Mouse (Mus musculus) kidney, adult 11 months (tissue): ENCODE measurements around the gene Tldc2.
A peak's percentile ranks its signal among the peaks of the same experiment; 100 is the strongest.

Experiments used
- DNase-seq: peaks from one replicate; pipeline ENCODE4 v3.0.0; 2022

Gene Tldc2

GRCm38 (mm10) chr2:157078793-157079700 lies 7.8 kb upstream of the Tldc2 start, which contains the start of gene Soga1:
Soga1 (minus strand) TSS chr2:157079254.
- peak; percentile 75 for DNase-seq

DNA sequence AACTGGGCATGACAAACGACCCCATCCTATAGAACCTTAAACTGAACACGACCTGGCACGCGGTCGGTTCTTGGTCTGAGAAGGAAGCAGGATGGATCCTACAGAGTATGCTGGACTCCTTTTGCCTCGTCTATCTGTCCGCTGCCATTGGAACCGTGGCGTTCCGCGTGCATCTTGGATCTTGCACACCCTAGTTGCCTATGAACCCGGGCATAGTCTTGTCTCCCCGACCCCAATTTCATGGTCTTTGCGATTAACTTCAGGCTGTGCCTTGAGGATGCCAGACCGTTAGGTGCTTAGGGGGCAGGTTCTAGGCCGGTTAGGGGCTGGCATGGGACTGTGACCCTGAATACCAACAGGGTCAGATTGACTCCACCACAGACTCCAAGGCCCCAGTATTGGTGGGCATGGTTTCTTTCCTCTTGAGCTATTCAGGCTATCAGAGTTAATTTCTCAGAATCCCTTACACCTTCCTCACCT lies 7.1 kb upstream of the Tldc2 start:
- DNase-seq = no peak

DNA sequence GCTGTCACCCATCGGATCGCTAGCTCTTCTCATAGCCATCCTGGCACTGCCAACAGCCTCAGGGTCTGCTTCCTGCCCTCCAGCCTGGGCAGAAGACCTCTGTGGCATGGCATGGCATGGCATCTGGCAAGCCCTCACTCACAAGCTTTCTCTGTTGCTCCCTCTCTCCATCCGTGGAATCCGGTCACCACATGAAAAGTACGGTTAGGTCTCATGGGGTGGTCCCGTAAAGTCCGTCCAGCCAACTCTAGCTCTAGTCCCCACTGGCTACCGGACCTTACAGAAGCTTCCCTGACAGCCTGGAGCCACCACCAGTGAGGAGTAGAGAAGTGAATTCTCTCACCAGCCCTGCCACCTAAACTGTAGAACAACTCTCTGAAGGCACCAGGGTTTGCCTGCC lies 5.5 kb upstream of the Tldc2 start:
- no peak for DNase-seq

GRCm38 (mm10) chr2:157081960-157082359 lies 4.9 kb upstream of the Tldc2 start:
- DNase-seq = no peak

DNA sequence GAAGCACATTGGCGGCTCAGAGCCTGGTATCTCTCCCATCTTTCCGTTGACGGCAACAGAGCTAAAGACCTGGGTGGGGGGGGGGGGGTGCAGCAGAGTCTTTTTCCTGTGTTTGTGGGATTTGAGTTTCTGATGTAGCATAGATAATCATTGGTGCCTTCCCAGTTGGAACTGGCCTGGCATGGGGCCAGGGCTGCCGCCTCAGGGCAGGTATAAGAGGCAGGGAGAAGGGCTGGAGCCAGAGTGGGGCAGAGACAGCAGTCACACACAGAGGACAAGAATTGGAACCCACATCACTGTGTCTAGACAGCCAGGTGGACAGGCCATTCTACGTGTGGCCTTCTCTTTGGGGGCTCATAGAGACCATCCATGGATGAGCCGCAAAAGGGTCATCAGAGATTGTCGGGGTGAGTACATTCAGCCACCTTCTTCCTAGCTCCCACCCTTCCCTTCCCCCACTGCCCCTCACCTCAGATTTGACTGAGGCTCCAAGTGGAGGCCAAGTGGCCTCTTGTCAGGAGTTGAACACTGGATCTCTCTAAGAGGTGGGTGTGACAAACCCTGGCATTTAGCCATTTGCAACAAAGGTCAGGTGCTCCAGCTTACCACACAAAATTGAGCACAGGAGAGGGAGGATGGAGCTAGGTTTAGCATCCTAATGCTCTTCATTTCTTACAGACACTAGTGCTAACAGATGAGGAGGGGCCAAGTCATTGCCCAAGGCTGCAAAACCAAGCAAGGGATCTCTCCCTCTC lies 1.8 kb upstream of the Tldc2 start:
- no peak for DNase-seq

- DNase-seq = no peak
These were observed 872 bp downstream of the Tldc2 start for GRCm38 (mm10) chr2:157087536-157088317.

- no peak for DNase-seq
These were observed 5.2 kb downstream of the Tldc2 start for GRCm38 (mm10) chr2:157092024-157092423.

DNA sequence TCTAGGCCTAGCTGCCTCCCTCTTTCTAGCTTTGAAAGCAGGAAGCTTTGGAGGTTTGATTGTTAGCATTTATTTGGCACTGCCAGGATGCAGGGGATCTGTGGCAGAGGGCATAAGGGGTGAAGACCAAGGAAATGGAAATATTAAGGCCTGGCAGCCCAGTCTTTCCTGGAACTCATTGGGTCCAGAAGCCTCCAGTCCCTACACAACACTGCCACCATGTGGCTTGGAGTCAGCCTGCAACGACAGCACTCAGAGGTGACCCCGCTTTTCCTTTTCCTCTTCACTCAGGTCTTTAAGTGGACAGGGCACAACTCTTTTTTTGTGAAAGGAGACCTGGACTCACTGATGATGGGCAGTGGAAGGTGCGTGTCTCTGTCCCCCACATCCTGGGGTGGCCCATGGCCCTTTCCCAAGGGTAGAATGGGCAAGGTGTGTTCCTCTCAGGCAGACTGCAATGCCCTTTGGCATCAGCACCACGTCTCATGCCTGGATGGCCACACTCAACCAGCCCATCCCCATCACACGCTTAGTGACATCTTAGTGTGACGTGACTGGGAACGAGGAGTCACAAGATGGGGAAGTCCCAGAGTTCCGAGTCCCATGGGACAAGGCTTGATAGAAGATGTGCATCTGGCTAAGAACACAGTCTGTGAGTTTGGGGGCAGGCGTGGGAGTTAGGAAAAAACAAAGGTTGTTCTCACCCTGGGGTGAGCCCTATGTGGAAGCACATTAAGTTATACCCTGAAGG lies 8.3 kb downstream of the Tldc2 start:
- DNase-seq = no peak

DNA sequence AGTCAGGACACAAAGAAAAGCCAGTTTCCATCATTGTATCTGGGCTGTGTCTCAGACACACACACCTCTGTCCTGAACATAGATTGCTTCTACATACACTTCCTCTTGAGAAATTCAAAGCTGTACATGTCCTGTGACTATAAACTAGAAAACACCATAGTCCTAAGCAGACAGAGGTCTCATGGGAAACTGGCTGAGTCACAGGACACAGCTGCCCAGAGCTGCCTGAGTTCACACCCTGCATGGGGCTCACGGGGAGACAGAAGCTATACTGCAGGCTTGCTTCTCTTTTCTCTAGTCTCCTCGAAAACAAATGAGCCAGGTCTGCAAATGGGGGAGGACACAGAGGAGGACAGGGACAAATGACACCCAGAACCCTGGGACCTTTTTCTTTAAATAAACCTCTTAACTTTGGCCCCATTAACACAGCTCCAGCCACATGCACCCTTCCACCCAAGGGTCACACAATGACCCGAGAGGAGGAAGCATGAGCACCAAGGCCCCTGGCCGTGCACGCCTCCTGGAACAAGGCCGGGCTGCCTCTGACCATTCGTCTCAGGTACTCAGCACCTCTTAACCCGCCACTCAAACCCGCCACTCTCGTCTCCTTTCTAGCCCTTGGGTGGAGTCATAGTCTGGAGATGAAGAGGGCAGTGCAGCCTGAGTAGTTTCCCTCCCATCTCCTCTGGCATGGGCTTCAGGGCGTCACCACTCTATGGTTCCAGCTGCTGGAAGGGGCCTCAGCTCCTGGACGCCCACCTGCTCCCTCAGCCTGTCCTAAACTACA lies 12.9 kb downstream of the Tldc2 start:
- DNase-seq = peak; percentile 26

DNA sequence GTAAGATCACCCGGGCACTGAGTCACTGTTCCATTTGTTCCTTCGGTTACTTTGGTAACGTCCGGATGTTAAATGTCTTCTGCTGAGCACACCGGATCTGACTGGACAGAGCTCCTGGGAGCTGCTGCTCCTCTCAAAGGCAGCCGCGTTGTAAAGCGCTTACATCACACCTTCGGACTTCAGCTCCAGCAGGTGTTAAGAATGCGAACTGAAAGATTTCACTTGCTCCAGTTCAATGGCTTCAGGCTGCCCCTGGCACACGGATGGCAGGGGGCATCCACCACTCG lies 13.4 kb downstream of the Tldc2 start:
- DNase-seq = no peak

GRCm38 (mm10) chr2:157101650-157102049 lies 14.8 kb downstream of the Tldc2 start:
- no peak for DNase-seq

- DNase-seq = no peak
These were observed 15.4 kb downstream of the Tldc2 start for GRCm38 (mm10) chr2:157102256-157102655.

DNA sequence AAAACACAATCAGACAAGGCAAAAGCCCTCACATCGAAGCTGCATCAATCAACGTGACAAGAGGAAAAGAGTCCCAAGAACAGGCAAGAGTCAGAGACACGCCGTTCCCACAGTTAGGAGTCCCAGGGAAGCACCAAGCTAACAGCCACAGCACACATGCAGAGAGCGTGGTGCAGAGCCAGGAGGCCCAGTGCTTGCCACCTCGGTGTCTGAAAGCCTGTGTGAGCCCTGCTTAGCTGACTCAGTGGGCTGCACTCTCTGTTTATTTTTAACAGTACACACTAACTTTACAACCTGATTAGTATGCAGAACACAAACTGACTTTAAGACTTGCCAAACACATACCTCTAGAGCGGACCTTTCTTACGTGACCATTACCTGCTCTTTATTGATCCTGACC lies 17.6 kb downstream of the Tldc2 start:
- no peak for DNase-seq

DNA sequence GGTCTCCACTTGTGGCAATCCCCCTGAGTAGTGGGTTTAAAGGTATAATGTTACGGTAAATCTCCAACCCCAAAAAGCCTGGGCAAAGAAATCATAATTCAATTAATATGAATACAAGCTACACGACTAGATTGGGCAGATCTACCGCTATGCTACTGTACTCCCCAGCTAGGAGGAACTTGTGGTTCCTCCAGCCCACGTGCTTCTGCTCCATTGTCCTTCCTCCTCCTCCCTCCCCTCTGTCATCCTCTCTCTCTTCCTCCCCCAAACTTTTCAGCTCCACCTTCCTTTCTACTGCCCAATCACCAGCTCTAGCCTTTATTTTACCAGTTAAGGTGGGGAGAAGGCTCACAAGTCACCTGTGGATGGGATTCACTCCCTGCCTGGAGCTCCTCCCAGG lies 21.4 kb downstream of the Tldc2 start:
- DNase-seq = no peak

DNA sequence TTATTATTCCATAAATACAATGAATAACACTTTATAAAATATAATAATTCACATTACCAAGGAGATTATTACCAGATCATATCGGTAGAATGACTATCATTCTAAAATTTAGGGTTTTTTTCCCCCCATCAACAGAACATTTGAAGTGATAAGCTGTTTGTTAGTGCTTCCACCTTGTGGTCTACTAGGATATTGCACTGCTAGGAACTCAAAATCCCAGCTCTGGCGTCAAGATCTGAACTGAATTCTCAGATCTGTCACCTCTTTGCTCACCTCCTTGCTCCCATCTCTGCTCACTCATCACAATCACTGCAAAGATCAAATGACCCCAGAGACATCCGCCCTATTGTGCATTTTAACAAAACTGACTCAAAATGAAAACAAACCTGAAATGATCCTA lies 30.1 kb downstream of the Tldc2 start:
- DNase-seq = no peak

- DNase-seq = no peak
These were observed 31.7 kb downstream of the Tldc2 start for GRCm38 (mm10) chr2:157118556-157118955.

DNA sequence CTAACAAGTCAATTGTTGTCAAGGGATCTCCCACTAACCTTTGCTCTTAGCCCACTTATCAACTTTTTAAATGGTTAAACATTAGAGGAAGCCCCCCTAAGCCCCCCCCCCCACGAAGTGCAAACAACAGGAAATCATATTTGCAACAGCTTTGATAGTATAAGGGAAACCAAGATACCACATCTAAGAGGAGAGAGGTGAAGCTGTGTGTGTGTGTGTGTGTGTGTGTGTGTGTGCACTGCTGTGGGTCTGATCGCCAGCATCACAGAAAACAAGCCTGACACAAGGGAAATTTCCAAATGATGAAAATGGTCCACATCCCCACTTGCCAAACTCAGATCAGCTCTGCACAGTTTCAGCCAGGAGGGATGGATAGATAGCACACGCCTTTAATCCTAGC lies 32.2 kb downstream of the Tldc2 start:
- DNase-seq = no peak

DNA sequence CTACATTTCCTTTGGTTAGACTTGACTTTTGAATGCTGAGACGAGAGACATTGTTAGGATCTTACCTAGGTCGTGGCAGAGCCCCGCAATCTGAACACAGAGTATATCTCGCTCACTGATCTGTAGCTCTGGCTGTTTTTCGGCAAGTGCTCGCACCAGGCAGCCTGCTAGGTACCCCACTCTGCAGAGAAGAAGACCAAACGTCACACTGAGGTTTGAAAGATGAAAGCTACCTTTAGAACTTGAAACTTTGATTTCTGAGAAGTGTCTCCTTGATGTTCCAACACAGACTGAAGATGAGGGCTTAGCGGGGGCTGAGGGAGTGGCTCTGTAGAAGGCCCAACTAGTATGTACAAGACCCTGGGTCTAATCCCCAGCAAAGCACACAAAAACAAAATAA lies 34.9 kb downstream of the Tldc2 start:
- DNase-seq = no peak

DNA sequence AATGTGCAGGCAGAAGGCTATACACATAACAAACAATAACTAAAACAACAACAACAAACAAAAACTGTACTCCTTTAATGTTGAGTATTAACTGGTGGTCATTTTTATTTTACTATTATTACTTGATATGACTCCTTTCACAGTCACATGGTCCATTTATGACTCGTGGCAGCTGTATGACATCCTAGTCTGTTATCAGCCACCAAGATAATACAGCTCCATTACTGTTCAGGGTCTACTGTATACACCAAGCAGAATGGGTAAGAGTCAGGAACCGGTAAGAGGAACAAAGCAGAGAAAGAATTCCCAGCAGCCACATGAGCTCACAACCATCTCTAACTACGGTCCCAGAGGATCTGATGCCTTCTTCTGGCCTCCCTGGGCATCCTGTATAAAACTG lies 38.4 kb downstream of the Tldc2 start:
- no peak for DNase-seq

- DNase-seq = no peak
These were observed 40.5 kb downstream of the Tldc2 start for GRCm38 (mm10) chr2:157127370-157127769.

GRCm38 (mm10) chr2:157128072-157128471 lies 41.2 kb downstream of the Tldc2 start:
- DNase-seq = no peak

GRCm38 (mm10) chr2:157129096-157129495 lies 42.2 kb downstream of the Tldc2 start:
- DNase-seq = no peak
